Mouse (Mus musculus) E14TG2a.4 (cell line): ENCODE data around the gene Ift20.

Source experiments
- CTCF ChIP-seq: conservative IDR thresholded peaks from 2 replicates; pipeline ENCODE4 v1.5.1; 2014; ENCODE audit warnings: low read length
- NANOG ChIP-seq: IDR thresholded peaks from 2 replicates; pipeline ENCODE4 v1.6.1; 2014; ENCODE audit warnings: borderline replicate concordance, low read length, mixed read lengths

DNA sequence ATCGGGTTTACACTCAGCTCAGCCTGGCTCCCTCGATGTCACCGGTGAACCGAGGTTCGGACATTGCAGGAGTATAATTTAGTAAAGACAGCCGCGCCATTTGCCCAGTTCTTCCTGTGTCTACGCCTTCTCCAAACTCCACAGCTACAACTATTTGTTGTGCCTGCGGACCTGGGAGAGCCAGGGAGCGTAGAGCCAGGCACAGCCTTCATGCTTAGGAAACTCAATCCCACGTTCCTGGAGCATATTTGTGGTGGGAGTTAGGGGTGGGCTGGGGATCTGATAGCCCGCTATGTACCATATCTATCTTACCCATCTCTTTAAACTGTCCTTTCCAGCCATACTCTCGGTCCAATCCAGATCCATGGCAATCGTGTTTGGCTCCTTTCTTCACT, 526 bp downstream of the Ift20 start:
- TF ChIP-seq CTCF (no peak), NANOG (no peak)
